8 mouse cellular contexts compared by ENCODE assay signal in genomic region chr11:5706874-5707529, GRCm38 (mm10). TPM values are rescaled to one million over a fixed set of nuclear protein-coding genes. Genes with fewer than 3 reads are reported as not detected.
A peak's percentile ranks its signal among the peaks of the same experiment; 100 is the strongest.
DNase-seq lines count a peak whose midpoint lies in the region; ATAC-seq and TF ChIP-seq lines count a peak whose summit lies in the region.

No protein-coding gene starts in this region.

- no peak for TF ChIP-seq CTCF in testis, adult 2 months (IDR thresholded peaks at IDR 0.05; ENCODE audit: control insufficient read depth, insufficient read depth, insufficient replicate concordance, low read depth, low read length)

- ATAC-seq in forebrain, embryonic 13.5 days: peak; percentile 81
- peak; percentile 79; the same call in 1 of the 2 replicates for ATAC-seq in limb, embryonic 11.5 days (ENCODE audit: insufficient number of reproducible peaks, low FRiP score, low TSS enrichment, low read depth)
- no peak; the same call in 1 of the 2 replicates for ATAC-seq in midbrain, embryonic 12.5 days (ENCODE audit: low FRiP score, low read depth)

- H3K4me3 ChIP-seq in testis, adult 2 months (ENCODE audit: control insufficient read depth, low read depth, low read length): peak overlapping the region; percentile 85
- peak overlapping the region; percentile 65 for H3K4me3 ChIP-seq in forebrain, embryonic 13.5 days
- peak overlapping the region; percentile 95 for H3K4me3 ChIP-seq in limb, embryonic 11.5 days (ENCODE audit: low read depth, low read length)
- peak overlapping the region; percentile 86 for H3K4me3 ChIP-seq in midbrain, embryonic 12.5 days

- H3K4me1 ChIP-seq in testis, adult 2 months (ENCODE audit: control insufficient read depth, insufficient read depth, low read length): peaks cover 7% of the 10 kb centered on the region
- peaks cover 19% of the 10 kb centered on the region for H3K4me1 ChIP-seq in forebrain, embryonic 13.5 days
- 0 out of 2 replicates have a peak, but pooled peaks cover 4% of the 10 kb centered on the region for H3K4me1 ChIP-seq in limb, embryonic 11.5 days (ENCODE audit: control insufficient read depth, insufficient read depth, low read length)
- peaks cover 13% of the 10 kb centered on the region for H3K4me1 ChIP-seq in midbrain, embryonic 12.5 days

- H3K9me3 ChIP-seq in forebrain, embryonic 13.5 days (replicated peaks): no peaks in the 10 kb centered on the region
- H3K9me3 ChIP-seq in limb, embryonic 11.5 days (ENCODE audit: control insufficient read depth, low read length): no peaks in the 10 kb centered on the region
- H3K9me3 ChIP-seq in midbrain, embryonic 12.5 days: no peaks in the 10 kb centered on the region

- peak overlapping the region; percentile 34 for H3K27ac ChIP-seq in testis, adult 2 months (ENCODE audit: control insufficient read depth, insufficient read depth, low read depth, low read length)
- H3K27ac ChIP-seq in forebrain, embryonic 13.5 days: no peak overlapping the region
- H3K27ac ChIP-seq in limb, embryonic 11.5 days (replicated peaks; ENCODE audit: low read depth, low read length): peak overlapping the region; percentile 51; the same call in 1 of the 2 replicates
- H3K27ac ChIP-seq in midbrain, embryonic 12.5 days (replicated peaks): peak overlapping the region; percentile 64

- TF ChIP-seq POLR2A in testis, adult 2 months (IDR thresholded peaks at IDR 0.05; ENCODE audit: control insufficient read depth, low read depth, low read length): no peak

- 1% methylated on average over 36 of the region's 43 CpGs for WGBS in forebrain, embryonic 13.5 days
- WGBS in limb, embryonic 11.5 days: 1% methylated on average over 43 of the region's 43 CpGs
- 1% methylated on average over 43 of the region's 43 CpGs for WGBS in midbrain, embryonic 12.5 days

- peak overlapping the region; percentile 84 for H3K9ac ChIP-seq in forebrain, embryonic 13.5 days
- peak overlapping the region; percentile 92 for H3K9ac ChIP-seq in limb, embryonic 11.5 days (ENCODE audit: low read length)
- H3K9ac ChIP-seq in midbrain, embryonic 12.5 days (replicated peaks): peak overlapping the region; percentile 95

- no peaks in the 10 kb centered on the region for H3K27me3 ChIP-seq in testis, adult 2 months (ENCODE audit: control insufficient read depth, insufficient read depth, low read length)
- H3K27me3 ChIP-seq in forebrain, embryonic 13.5 days: no peaks in the 10 kb centered on the region
- no peaks in the 10 kb centered on the region for H3K27me3 ChIP-seq in limb, embryonic 11.5 days (ENCODE audit: control insufficient read depth, insufficient read depth, low read length)
- H3K27me3 ChIP-seq in midbrain, embryonic 12.5 days: no peaks in the 10 kb centered on the region

- DNase-seq in embryo, embryonic 10.5 days (ENCODE audit: low spot score): peak; percentile 12
- no peak for DNase-seq in embryo, embryonic 9.5 days (ENCODE audit: extremely low spot score)
- no peak for DNase-seq in testis, postnatal 14 days (ENCODE audit: low spot score)
- no peak for DNase-seq in limb, embryonic 11.5 days (ENCODE audit: low spot score)
- peak; percentile 55 for DNase-seq in thymus, postnatal 14 days

- peak overlapping the region; percentile 85 for H3K4me2 ChIP-seq in forebrain, embryonic 13.5 days
- H3K4me2 ChIP-seq in limb, embryonic 11.5 days (ENCODE audit: low read depth, severe bottlenecking): peak overlapping the region; percentile 76
- peak overlapping the region; percentile 84 for H3K4me2 ChIP-seq in midbrain, embryonic 12.5 days (replicated peaks)

- no peaks in the 10 kb centered on the region for H3K36me3 ChIP-seq in testis, adult 2 months (ENCODE audit: control insufficient read depth, insufficient read depth, low read length)
- H3K36me3 ChIP-seq in forebrain, embryonic 13.5 days (ENCODE audit: poor library complexity, severe bottlenecking): peaks cover 24% of the 10 kb centered on the region
- H3K36me3 ChIP-seq in limb, embryonic 11.5 days (ENCODE audit: control insufficient read depth, insufficient read depth, low read length): peaks cover 6% of the 10 kb centered on the region; the same call in 1 of the 2 replicates
- H3K36me3 ChIP-seq in midbrain, embryonic 12.5 days: peaks cover 23% of the 10 kb centered on the region

RNA-seq across cellular contexts. Expression of gene Mrps24, which starts 8.5 kb away (rescaled TPM):
- 18.4 and 26.3 TPM in 2 replicates for polyA plus RNA-seq in testis, adult 2 months (2012; rRNA removed)
- polyA plus RNA-seq in forebrain, embryonic 13.5 days (2015; fragmentation: Nextera tagmentation; extraction: Ambion mirVana): 185 and 188 TPM in 2 replicates
- 164 and 170 TPM in 2 replicates for polyA plus RNA-seq in limb, embryonic 11.5 days (2014; fragmentation: Nextera tagmentation; extraction: Ambion mirVana)
- polyA plus RNA-seq in midbrain, embryonic 12.5 days (2016; fragmentation: Nextera tagmentation; extraction: Ambion mirVana): 154 and 158 TPM in 2 replicates

RNA-seq across cellular contexts. Expression of gene Urgcp, which starts 55.2 kb away (rescaled TPM):
- 7.6 and 8.8 TPM in 2 replicates for polyA plus RNA-seq in testis, adult 2 months (2012; rRNA removed)
- 24.9 and 25.7 TPM in 2 replicates for polyA plus RNA-seq in forebrain, embryonic 13.5 days (2015; fragmentation: Nextera tagmentation; extraction: Ambion mirVana)
- polyA plus RNA-seq in limb, embryonic 11.5 days (2014; fragmentation: Nextera tagmentation; extraction: Ambion mirVana): 10.2 and 12.8 TPM in 2 replicates
- polyA plus RNA-seq in midbrain, embryonic 12.5 days (2016; fragmentation: Nextera tagmentation; extraction: Ambion mirVana): 25.1 and 25.8 TPM in 2 replicates

Comparison
In these comparisons a context has a peak if more than half of its experiments do, and no peak if none do; other contexts are left out.
1. DNase-seq: peak in embryo, embryonic 10.5 days (single experiment) and thymus, postnatal 14 days (single experiment); none in embryo, embryonic 9.5 days (single experiment), testis, postnatal 14 days (single experiment) and limb, embryonic 11.5 days (single experiment).
2. Peak in every context shown above with its lines, with median percentiles within 50 percentile points of each other: H3K4me3 ChIP-seq, H3K4me2 ChIP-seq and H3K9ac ChIP-seq.